24 mouse cellular contexts compared by ENCODE assay signal in the genomic region with DNA sequence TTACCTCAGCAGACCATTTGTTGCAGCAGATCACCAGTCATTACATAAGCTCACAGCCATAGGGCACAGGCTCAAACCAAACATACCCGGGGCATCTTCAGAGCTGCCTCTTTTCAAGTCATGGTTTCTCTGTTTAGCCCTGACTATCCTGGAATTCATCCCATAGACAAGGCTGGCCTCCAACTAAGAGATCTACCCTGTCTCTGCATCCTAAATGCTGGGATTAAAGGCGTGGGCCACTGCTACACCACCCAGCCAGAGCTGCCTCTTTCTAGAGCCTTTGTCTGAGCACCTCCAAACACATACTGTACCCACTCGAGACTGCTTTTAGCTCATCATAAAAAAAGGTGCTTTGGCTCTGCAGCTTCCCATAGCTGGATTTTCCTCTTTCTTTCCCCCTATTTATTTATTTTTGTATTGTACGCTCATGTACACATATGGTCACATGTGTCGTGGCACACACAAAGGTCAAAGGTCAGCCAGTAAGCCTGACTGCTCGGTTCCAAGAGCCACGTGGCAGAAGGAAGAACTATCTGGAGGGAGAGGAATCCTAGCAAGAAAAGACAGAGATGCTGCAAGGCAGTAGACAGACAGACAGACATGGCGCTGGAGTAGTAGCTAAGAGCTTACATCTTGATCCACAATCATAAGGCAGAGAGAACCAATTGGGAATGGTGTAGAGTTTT. TPM values are rescaled to one million over a fixed set of nuclear protein-coding genes. Genes with fewer than 3 reads are reported as not detected.
DNase-seq lines count a peak whose midpoint lies in the region; ATAC-seq and TF ChIP-seq lines count a peak whose summit lies in the region.
"Had no signal": no experiment of that assay in that cellular context is flagged by ENCODE, and none has a peak within 500 bp of the region (broad histone marks: within the 10 kb centered on the region; RNA-seq: fewer than 3 reads in every experiment).

No protein-coding gene starts in this region.

- no peak for TF ChIP-seq POLR2A in cerebellum, adult 2 months (IDR thresholded peaks at IDR 0.05; ENCODE audit: borderline replicate concordance, insufficient read depth, low read length)

- H3K9ac ChIP-seq in midbrain, embryonic 11.5 days (ENCODE audit: low read length) = no peak overlapping the region
- no peak overlapping the region for H3K9ac ChIP-seq in midbrain, embryonic 14.5 days (replicated peaks; ENCODE audit: low read length)
- H3K9ac ChIP-seq: forebrain, postnatal 0 days; heart, embryonic 13.5 days; hindbrain, embryonic 15.5 days had no signal

- H3K36me3 ChIP-seq in midbrain, embryonic 11.5 days (ENCODE audit: control insufficient read depth, insufficient read depth, low read length) = no peaks in the 10 kb centered on the region
- no peaks in the 10 kb centered on the region for H3K36me3 ChIP-seq in midbrain, embryonic 14.5 days (ENCODE audit: control insufficient read depth, insufficient read depth, low read length)
- no peaks in the 10 kb centered on the region for H3K36me3 ChIP-seq in forebrain, embryonic 10.5 days (replicated peaks)
- H3K36me3 ChIP-seq: heart, embryonic 13.5 days; hindbrain, embryonic 15.5 days had no signal

- peaks cover 54% of the 10 kb centered on the region for H3K4me1 ChIP-seq in cerebellum, adult 2 months (ENCODE audit: control insufficient read depth, insufficient read depth, low read length)
- peaks cover 3% of the 10 kb centered on the region; the same call in 1 of the 2 replicates for H3K4me1 ChIP-seq in midbrain, embryonic 11.5 days (ENCODE audit: control insufficient read depth, insufficient read depth, low read length)
- H3K4me1 ChIP-seq in midbrain, embryonic 14.5 days (ENCODE audit: control insufficient read depth, insufficient read depth, low read length) = 0 out of 2 replicates have a peak, but pooled peaks cover 6% of the 10 kb centered on the region
- peaks cover 14% of the 10 kb centered on the region for H3K4me1 ChIP-seq in forebrain, embryonic 10.5 days

- no peak for DNase-seq in cerebellum, adult 2 months
- no peak for DNase-seq in left cerebral cortex, adult 2 months (ENCODE audit: extremely low spot score in 1 of 2, low spot score in 2 of 2)
- DNase-seq in left cerebral cortex, postnatal 14 days (ENCODE audit: low spot score in 2 of 2) = no peak
- peak; percentile 60 for DNase-seq in midbrain, embryonic 11.5 days (ENCODE audit: low spot score, missing footprints)
- no peak for DNase-seq in midbrain, embryonic 14.5 days
- peak; percentile 70 for DNase-seq in brain, adult 2 months (ENCODE audit: low read depth, low spot score)
- no peak for DNase-seq in forebrain, embryonic 10.5 days (ENCODE audit: extremely low spot score, low spot score)
- DNase-seq: adrenal gland, adult 8-10 months; adrenal gland, postnatal 25 days; cerebellum, adult 11 months; cerebellum, adult 8-10 months; cerebellum, postnatal 10 days; cerebellum, postnatal 36 days; forebrain, postnatal 0 days; gastrocnemius, postnatal 10 days; gastrocnemius, postnatal 36 days; heart, adult 2 months; heart, postnatal 14 days; heart, postnatal 4 days had no signal

- H3K9me3 ChIP-seq in midbrain, embryonic 11.5 days (ENCODE audit: control insufficient read depth, low read length) = no peaks in the 10 kb centered on the region
- no peaks in the 10 kb centered on the region for H3K9me3 ChIP-seq in midbrain, embryonic 14.5 days (ENCODE audit: control insufficient read depth, low read length)
- H3K9me3 ChIP-seq in forebrain, embryonic 10.5 days = no peaks in the 10 kb centered on the region
- H3K9me3 ChIP-seq: heart, embryonic 10.5 days; heart, embryonic 13.5 days; hindbrain, embryonic 15.5 days had no signal

- no peak overlapping the region for H3K4me3 ChIP-seq in cerebellum, adult 2 months (replicated peaks; ENCODE audit: insufficient read depth, low read depth, low read length)
- no peak overlapping the region for H3K4me3 ChIP-seq in left cerebral cortex, adult 2 months
- no peak overlapping the region for H3K4me3 ChIP-seq in midbrain, embryonic 11.5 days (ENCODE audit: low read depth, low read length)
- H3K4me3 ChIP-seq in midbrain, embryonic 14.5 days (replicated peaks; ENCODE audit: low read depth, low read length) = no peak overlapping the region
- no peak overlapping the region for H3K4me3 ChIP-seq in forebrain, embryonic 10.5 days
- H3K4me3 ChIP-seq: heart, adult 2 months; heart, embryonic 10.5 days; heart, embryonic 13.5 days; hindbrain, embryonic 15.5 days had no signal

- H3K27me3 ChIP-seq in cerebellum, adult 2 months (ENCODE audit: control insufficient read depth, insufficient read depth, low read length) = no peaks in the 10 kb centered on the region
- H3K27me3 ChIP-seq in midbrain, embryonic 11.5 days (ENCODE audit: control insufficient read depth, insufficient read depth, low read length) = no peaks in the 10 kb centered on the region
- no peaks in the 10 kb centered on the region for H3K27me3 ChIP-seq in midbrain, embryonic 14.5 days (ENCODE audit: control insufficient read depth, insufficient read depth, low read length)
- H3K27me3 ChIP-seq in forebrain, embryonic 10.5 days (ENCODE audit: poor library complexity, severe bottlenecking) = no peaks in the 10 kb centered on the region
- H3K27me3 ChIP-seq: heart, embryonic 13.5 days; hindbrain, embryonic 15.5 days had no signal

- 0 out of 2 replicates have a peak overlapping the region, but pooled peaks have one; percentile 43 for H3K27ac ChIP-seq in cerebellum, adult 2 months (ENCODE audit: insufficient read depth, low read length)
- H3K27ac ChIP-seq in left cerebral cortex, adult 2 months = peak overlapping the region; percentile 81
- no peak overlapping the region for H3K27ac ChIP-seq in midbrain, embryonic 11.5 days (ENCODE audit: low read depth, low read length)
- no peak overlapping the region for H3K27ac ChIP-seq in midbrain, embryonic 14.5 days (replicated peaks; ENCODE audit: low read depth, low read length)
- H3K27ac ChIP-seq in forebrain, embryonic 10.5 days = no peak overlapping the region
- H3K27ac ChIP-seq: heart, adult 2 months; hindbrain, embryonic 15.5 days had no signal

- 70% methylated on average over 8 of the region's 8 CpGs for WGBS in cerebellum, adult 2 months
- WGBS in midbrain, embryonic 11.5 days = 88% methylated on average over 8 of the region's 8 CpGs
- 86% methylated on average over 8 of the region's 8 CpGs for WGBS in midbrain, embryonic 14.5 days
- WGBS in forebrain, embryonic 10.5 days = 86% methylated on average over 8 of the region's 8 CpGs

- intact Hi-C loops in left cerebral cortex, adult 2 months (cut with DNase I) = no loop called here
- intact Hi-C loops in left cerebral cortex, postnatal 14 days (cut with DNase I) = no loop called here

- no peak for TF ChIP-seq CTCF in cerebellum, adult 2 months (IDR thresholded peaks at IDR 0.05; ENCODE audit: borderline replicate concordance, insufficient read depth, low read depth, low read length)
- TF ChIP-seq CTCF in left cerebral cortex, adult 2 months (IDR thresholded peaks at IDR 0.05) = no peak

- ATAC-seq in cerebellum, adult (ENCODE audit: insufficient number of reproducible peaks, low FRiP score, low TSS enrichment) = no peak
- ATAC-seq in midbrain, embryonic 11.5 days (ENCODE audit: low FRiP score) = no peak
- no peak for ATAC-seq in midbrain, embryonic 14.5 days (ENCODE audit: low FRiP score, low TSS enrichment)
- ATAC-seq: activated CD4-positive, CD25-positive, alpha-beta regulatory T cell, adult 4 months had no signal

- H3K4me2 ChIP-seq in midbrain, embryonic 11.5 days = no peak overlapping the region
- H3K4me2 ChIP-seq in midbrain, embryonic 14.5 days (ENCODE audit: low read length) = no peak overlapping the region
- H3K4me2 ChIP-seq: heart, embryonic 13.5 days; hindbrain, embryonic 15.5 days had no signal

RNA-seq across cellular contexts. Expression of a gene that starts 51.7 kb away (rescaled TPM):
- polyA plus RNA-seq in cerebellum, adult 2 months (2012; rRNA removed) = 47.5 and 53.1 TPM in 2 replicates
- total RNA-seq in left cerebral cortex, adult 2 months (2021) = 100 to 1,000 TPM; 118 to 134 TPM
- total RNA-seq in left cerebral cortex, postnatal 14 days (2021) = 10 to 100 TPM; 59.1 to 69.9 TPM
- 0.53 and 0.77 TPM in 2 replicates for polyA plus RNA-seq in midbrain, embryonic 11.5 days (2014; fragmentation: Nextera tagmentation; extraction: Ambion mirVana)
- 3.7 and 4.7 TPM in 2 replicates for polyA plus RNA-seq in midbrain, embryonic 14.5 days (2014; fragmentation: Nextera tagmentation; extraction: Ambion mirVana)
- polyA plus RNA-seq in forebrain, embryonic 10.5 days (2016; fragmentation: Nextera tagmentation; extraction: Ambion mirVana) = 0.18 and 0.22 TPM in 2 replicates

Comparison
In these comparisons a context has a peak if more than half of its experiments do, and no peak if none do; other contexts are left out.
1. DNase-seq: peak in midbrain, embryonic 11.5 days (single experiment) and brain, adult 2 months (single experiment); none in cerebellum, adult 2 months (0 of 2), left cerebral cortex, adult 2 months (0 of 2), left cerebral cortex, postnatal 14 days (0 of 2), midbrain, embryonic 14.5 days (single experiment) and forebrain, embryonic 10.5 days (single experiment).
2. H3K27ac ChIP-seq: peak in cerebellum, adult 2 months (single experiment) and left cerebral cortex, adult 2 months (single experiment); none in midbrain, embryonic 11.5 days (single experiment), midbrain, embryonic 14.5 days (single experiment) and forebrain, embryonic 10.5 days (single experiment).